Mouse (Mus musculus) kidney, adult 2 months (tissue): ENCODE measurements around the gene Car6. TPM values are rescaled to one million over a fixed set of nuclear protein-coding genes. Genes with fewer than 3 reads are reported as not detected.

Source experiments
- DNase-seq: peaks from one replicate; pipeline ENCODE4 v3.0.0; 2021
- H3K27ac ChIP-seq: fragments of 200-500 bp; 2 replicates; pipeline ENCODE4 v1.5.1; 2012; ENCODE audit warnings: low read depth, low read length, control low read depth, inconsistent platforms; ENCODE audit not compliant: insufficient read depth
- H3K27me3 ChIP-seq: fragments of 200-500 bp; replicated peaks from 2 replicates; pipeline ENCODE4 v1.6.1; 2012; ENCODE audit warnings: mild to moderate bottlenecking, moderate library complexity, low read length, inconsistent platforms; ENCODE audit not compliant: control insufficient read depth, insufficient read depth
- H3K36me3 ChIP-seq: fragments of 200-500 bp; 2 replicates; pipeline ENCODE4 v1.6.1; 2012; ENCODE audit warnings: mild to moderate bottlenecking, moderate library complexity, low read length, inconsistent platforms; ENCODE audit not compliant: control insufficient read depth, insufficient read depth
- H3K4me1 ChIP-seq: fragments of 200-500 bp; 2 replicates; pipeline ENCODE4 v1.6.1; 2011; ENCODE audit warnings: low read length; ENCODE audit not compliant: control insufficient read depth, insufficient read depth
- H3K4me3 ChIP-seq: fragments of 200-500 bp; 2 replicates; pipeline ENCODE4 v1.5.1; 2011; ENCODE audit warnings: mild to moderate bottlenecking, low read depth, low read length, control low read depth; ENCODE audit not compliant: insufficient read depth
- CTCF ChIP-seq: fragments of 200-500 bp; conservative IDR thresholded peaks from 2 replicates; pipeline ENCODE4 v1.5.1; 2011; ENCODE audit warnings: low read depth, mild to moderate bottlenecking, control low read depth, low read length, moderate library complexity, mixed read lengths; ENCODE audit not compliant: insufficient read depth, insufficient read length
- POLR2A ChIP-seq: fragments of 200-500 bp; IDR thresholded peaks from one replicate; pipeline ENCODE4 v1.6.1; 2011; ENCODE audit warnings: low read depth, low read length, control low read depth
- WGBS: fragments of 180-500 bp; shearing (Covaris S2); methylation state at CpG from one replicate; pipeline ENCODE4 v1.1.7; 2018; 5-methylcytosine and 5-hydroxymethylcytosine counted together
- polyA plus RNA-seq: library from polyadenylated mRNA; depleted of rRNA; stranded (reverse); fragments of >200 nt; gene quantifications from 2 replicates; pipeline ENCODE4 v1.2.3, GENCODE M21; 2012

Car6 gene
- polyA plus RNA-seq, 1 experiment = not detected

DNA sequence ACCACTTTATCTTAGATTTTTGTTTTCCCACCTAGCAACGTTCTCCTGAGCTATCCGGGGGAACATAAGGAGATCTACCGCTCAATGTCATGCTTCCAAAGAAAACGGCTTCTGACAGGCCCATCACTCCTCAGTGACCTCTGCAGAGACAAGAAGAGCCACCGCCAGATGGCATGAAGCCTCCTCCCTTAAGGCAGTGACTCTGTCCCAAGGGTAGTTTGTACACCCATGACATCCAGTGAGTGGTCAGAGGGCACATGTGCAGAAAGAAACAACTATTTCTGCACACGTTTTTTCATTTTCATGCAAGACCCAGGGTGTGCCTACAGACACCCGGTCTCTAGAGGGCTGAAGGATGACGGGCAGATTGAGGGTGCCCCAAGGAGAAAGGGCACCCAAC lies 9.2 kb upstream of the Car6 start:
- DNase-seq = no peak
- peaks cover 3% of the 10 kb centered on the region; the same call in 1 of the 2 replicates for H3K4me1 ChIP-seq
- TF ChIP-seq POLR2A = no peak
- H3K27ac ChIP-seq = no peak overlapping the region
- no peaks in the 10 kb centered on the region for H3K27me3 ChIP-seq
- WGBS = 87% methylated on average over 8 of the region's 8 CpGs
- no peak overlapping the region for H3K4me3 ChIP-seq
- no peaks in the 10 kb centered on the region for H3K36me3 ChIP-seq

DNA sequence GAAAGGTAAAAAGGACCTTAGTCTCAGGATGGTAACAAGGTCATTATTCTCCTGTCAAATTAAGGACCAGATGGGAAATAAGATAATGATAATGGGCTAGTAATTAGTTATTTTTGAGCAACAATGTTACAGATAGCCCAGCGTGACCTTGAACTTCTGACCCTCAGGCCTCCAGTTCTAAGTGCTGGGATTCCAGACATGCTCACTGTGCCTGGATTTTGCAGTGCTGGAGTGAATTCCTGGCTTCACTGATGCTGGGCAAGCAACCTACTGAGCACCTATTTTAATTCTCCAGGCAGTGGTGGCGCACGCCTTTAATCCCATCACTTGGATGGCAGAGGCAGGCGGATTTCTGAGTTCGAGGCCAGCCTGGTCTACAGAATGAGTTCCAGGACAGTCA lies 8.6 kb upstream of the Car6 start:
- 92% methylated on average over 5 of the region's 5 CpGs for WGBS
- DNase-seq = no peak
- Histone ChIP-seq H3K27ac (no peak overlapping the region), H3K4me3 (no peak overlapping the region), H3K27me3 (no peaks in the 10 kb centered on the region), H3K36me3 (no peaks in the 10 kb centered on the region), H3K4me1 (peaks cover 3% of the 10 kb centered on the region; the same call in 1 of the 2 replicates)
- TF ChIP-seq CTCF (no peak), POLR2A (no peak)

DNA sequence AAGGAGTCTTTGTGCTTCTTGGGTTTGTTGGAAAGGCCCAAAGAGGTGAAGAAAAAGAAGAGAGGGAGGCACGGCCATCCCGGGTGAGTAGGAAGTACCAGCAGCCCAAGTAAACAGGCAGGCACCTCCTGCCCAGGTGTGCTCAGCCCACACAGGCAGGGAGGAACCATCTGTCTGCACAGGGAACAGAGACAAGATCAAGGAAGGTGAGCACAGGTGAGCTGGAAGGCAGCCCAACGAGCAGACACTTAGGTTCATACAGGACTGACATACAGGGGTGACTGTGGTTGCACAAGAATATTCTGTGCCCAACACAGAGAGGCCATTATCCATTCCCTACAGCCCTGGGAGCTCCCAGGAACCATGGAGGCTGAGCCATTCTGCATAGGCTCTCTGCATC lies 3.7 kb upstream of the Car6 start:
- TF ChIP-seq POLR2A (no peak), CTCF (no peak)
- H3K27me3 ChIP-seq = no peaks in the 10 kb centered on the region
- H3K4me3 ChIP-seq = no peak overlapping the region
- DNase-seq = no peak
- no peaks in the 10 kb centered on the region for H3K4me1 ChIP-seq
- H3K36me3 ChIP-seq = no peaks in the 10 kb centered on the region
- 47% methylated on average over 3 of the region's 3 CpGs for WGBS
- H3K27ac ChIP-seq = no peak overlapping the region

DNA sequence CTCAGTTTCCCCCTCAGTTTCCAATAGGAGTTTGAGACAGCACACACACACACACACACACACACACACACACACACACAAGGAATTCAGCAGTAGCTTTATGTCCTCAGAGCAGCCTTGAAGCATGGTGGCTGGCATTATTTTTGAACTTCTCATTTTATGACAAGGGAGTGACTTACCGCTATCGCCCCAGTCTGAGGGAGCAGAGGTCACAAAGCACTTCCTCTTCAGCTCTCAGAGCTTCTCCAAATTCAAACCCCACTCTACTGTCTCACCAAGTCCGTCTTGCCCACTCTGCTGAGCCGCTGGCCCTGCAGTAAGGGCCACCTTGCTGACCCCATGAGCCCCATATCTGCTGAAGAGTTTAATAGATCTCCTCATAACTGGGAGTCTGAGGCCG lies 1.6 kb upstream of the Car6 start:
- DNase-seq = no peak
- H3K36me3 ChIP-seq = no peaks in the 10 kb centered on the region
- no peak overlapping the region for H3K27ac ChIP-seq
- H3K4me3 ChIP-seq = no peak overlapping the region
- no peaks in the 10 kb centered on the region for H3K27me3 ChIP-seq
- TF ChIP-seq POLR2A (no peak), CTCF (no peak)
- 75% methylated on average over 5 of the region's 5 CpGs for WGBS
- H3K4me1 ChIP-seq = no peaks in the 10 kb centered on the region

DNA sequence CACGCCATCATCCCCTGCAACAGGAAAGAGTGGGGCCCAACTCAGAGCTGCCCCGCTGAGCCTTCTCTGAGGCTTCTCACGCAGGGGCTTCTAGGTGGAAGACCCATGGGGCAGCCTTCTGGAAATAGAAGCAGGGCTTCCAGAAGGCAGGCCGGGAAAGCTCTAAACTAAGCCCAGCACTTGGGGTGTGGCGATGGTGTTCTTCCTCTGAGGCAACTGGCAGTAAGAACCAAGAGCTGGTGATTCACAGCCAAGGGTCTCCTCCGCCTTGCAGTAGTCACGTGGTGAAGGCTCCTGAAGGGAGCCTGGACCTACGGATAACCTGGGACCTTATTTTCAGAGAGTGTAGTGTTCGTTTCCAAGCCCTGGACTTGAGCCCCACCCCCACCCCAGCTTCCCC lies 2.9 kb downstream of the Car6 start:
- Histone ChIP-seq H3K36me3 (no peaks in the 10 kb centered on the region), H3K27ac (no peak overlapping the region), H3K4me1 (no peaks in the 10 kb centered on the region), H3K4me3 (no peak overlapping the region), H3K27me3 (no peaks in the 10 kb centered on the region)
- DNase-seq = no peak
- 91% methylated on average over 9 of the region's 9 CpGs for WGBS
- TF ChIP-seq CTCF (no peak), POLR2A (no peak)

DNA sequence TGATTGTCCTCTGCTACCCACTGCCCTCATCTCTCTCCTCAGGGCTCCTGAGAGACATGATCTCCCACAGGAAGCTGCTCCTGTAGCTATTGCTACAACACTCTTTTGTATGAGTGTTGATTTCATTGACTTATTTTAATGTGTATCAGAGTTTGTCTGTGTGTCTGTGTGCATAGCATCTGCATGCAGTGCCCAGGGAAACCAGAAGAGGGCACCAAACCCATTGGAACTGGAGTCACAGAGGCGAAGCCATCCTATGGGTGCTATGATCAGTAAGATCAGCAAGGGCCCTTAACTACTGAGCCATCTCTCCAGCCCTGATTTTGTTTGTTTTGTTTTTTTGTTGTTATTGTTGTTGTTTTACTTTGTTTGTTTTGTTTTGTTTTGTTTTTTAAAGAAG lies 7.2 kb downstream of the Car6 start:
- no peaks in the 10 kb centered on the region for H3K36me3 ChIP-seq
- no peaks in the 10 kb centered on the region for H3K27me3 ChIP-seq
- peak; percentile 47 for DNase-seq
- 72% methylated on average over 1 of the region's 1 CpGs for WGBS
- H3K4me3 ChIP-seq = no peak overlapping the region
- H3K4me1 ChIP-seq = no peaks in the 10 kb centered on the region
- H3K27ac ChIP-seq = no peak overlapping the region
- TF ChIP-seq POLR2A = no peak
- peak; percentile 87 for TF ChIP-seq CTCF

DNA sequence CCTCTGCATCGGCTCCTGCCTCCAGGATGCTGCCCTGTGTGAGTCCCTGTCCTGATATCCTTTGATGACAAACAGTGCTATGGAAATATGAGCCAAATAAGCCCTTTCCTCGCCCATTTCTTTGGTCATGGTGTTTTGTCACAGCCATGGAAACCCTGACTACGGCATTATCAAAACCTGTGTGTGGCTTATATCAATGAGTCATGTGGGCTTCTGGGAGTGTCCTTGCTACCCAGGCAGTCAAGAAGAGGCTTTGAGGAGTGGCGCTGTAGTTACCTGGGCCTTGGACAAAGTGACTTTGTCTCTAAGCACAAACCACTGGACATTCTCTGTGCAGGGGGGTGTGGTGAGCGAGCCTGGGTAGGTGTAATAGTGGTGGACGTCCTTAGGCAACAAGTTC lies 8.9 kb downstream of the Car6 start:
- DNase-seq = no peak
- no peaks in the 10 kb centered on the region for H3K36me3 ChIP-seq
- H3K4me1 ChIP-seq = no peaks in the 10 kb centered on the region
- H3K27ac ChIP-seq = no peak overlapping the region
- TF ChIP-seq POLR2A (no peak), CTCF (no peak)
- 86% methylated on average over 6 of the region's 6 CpGs for WGBS
- no peaks in the 10 kb centered on the region for H3K27me3 ChIP-seq
- H3K4me3 ChIP-seq = no peak overlapping the region

DNA sequence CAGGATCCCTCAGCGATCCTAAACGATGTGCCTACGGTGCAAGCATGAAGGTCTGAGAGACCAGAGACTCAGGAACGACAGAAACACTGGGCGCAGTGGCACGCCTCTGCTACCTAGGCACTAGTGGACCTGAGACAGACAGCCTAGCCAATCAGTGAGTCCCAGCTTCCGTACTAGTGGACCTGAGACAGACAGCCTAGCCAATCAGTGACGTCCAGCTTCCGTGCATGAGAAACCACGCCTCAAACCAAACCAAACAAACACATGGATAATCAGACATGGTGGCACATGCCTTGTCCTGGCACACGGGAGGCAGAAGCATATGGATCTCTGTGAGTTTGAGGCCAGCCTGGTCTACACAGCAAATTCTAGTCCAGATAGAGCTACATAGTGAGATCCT lies 12.9 kb downstream of the Car6 start:
- DNase-seq = peak; percentile 10
- Histone ChIP-seq H3K36me3 (no peaks in the 10 kb centered on the region), H3K27ac (no peak overlapping the region), H3K4me1 (no peaks in the 10 kb centered on the region), H3K27me3 (no peaks in the 10 kb centered on the region), H3K4me3 (no peak overlapping the region)
- 47% methylated on average over 11 of the region's 11 CpGs for WGBS
- TF ChIP-seq CTCF (no peak), POLR2A (no peak)

DNA sequence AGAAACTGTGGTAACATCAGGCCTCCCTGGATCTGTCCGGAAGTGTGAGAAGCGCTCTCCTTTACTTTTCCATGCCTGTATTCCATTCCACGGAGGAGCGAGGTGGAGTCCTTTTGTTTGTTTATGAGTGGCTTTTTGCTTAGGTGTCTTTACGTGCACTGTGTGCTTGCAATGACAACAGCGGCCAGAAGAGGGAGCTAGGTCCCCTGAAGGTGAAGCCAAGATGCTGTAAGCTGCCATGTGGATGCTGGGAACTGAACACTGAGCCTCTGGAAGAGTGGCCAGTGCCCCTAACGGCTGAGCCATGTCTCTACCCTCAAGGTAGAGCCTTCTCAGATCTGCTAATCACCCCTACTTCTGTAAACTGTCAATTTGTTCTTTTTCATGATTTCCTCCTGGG lies 19.8 kb downstream of the Car6 start:
- Histone ChIP-seq H3K4me1 (no peaks in the 10 kb centered on the region), H3K4me3 (no peak overlapping the region), H3K36me3 (no peaks in the 10 kb centered on the region), H3K27me3 (no peaks in the 10 kb centered on the region), H3K27ac (no peak overlapping the region)
- DNase-seq = no peak
- WGBS = 92% methylated on average over 7 of the region's 7 CpGs
- TF ChIP-seq CTCF (no peak), POLR2A (no peak)
